Mouse (Mus musculus) forebrain, embryonic 12.5 days (tissue): ENCODE measurements around the gene Arhgef2. TPM values are rescaled to one million over a fixed set of nuclear protein-coding genes. Genes with fewer than 3 reads are reported as not detected.

Source experiments
- ATAC-seq: fragments of 200-750 bp; cut with Nextera tagmentation; 2 replicates; pipeline ENCODE4 v1.8.0; 2017; ENCODE audit warnings: moderate TSS enrichment; ENCODE audit not compliant: low FRiP score
- H3K27ac ChIP-seq: fragments of 300-500 bp; sonication (generic); 2 replicates; pipeline ENCODE4 v1.5.1; 2016; ENCODE audit warnings: mild to moderate bottlenecking
- H3K27me3 ChIP-seq: fragments of 300-500 bp; sonication (generic); 2 replicates; pipeline ENCODE4 v1.6.1; 2016; ENCODE audit warnings: mild to moderate bottlenecking
- H3K36me3 ChIP-seq: fragments of 300-500 bp; sonication (generic); replicated peaks from 2 replicates; pipeline ENCODE4 v1.6.1; 2016; ENCODE audit warnings: mild to moderate bottlenecking
- H3K4me1 ChIP-seq: fragments of 300-500 bp; sonication (generic); 2 replicates; pipeline ENCODE4 v1.6.1; 2016
- H3K4me2 ChIP-seq: fragments of 300-500 bp; sonication (generic); 2 replicates; pipeline ENCODE4 v1.6.1; 2016; ENCODE audit warnings: mild to moderate bottlenecking, moderate library complexity
- H3K4me3 ChIP-seq: fragments of 300-500 bp; sonication (generic); replicated peaks from 2 replicates; pipeline ENCODE4 v1.5.1; 2016; ENCODE audit warnings: mild to moderate bottlenecking
- H3K9ac ChIP-seq: fragments of 300-500 bp; sonication (generic); 2 replicates; pipeline ENCODE4 v1.6.1; 2016; ENCODE audit warnings: mild to moderate bottlenecking
- H3K9me3 ChIP-seq: fragments of 300-500 bp; sonication (generic); 2 replicates; pipeline ENCODE4 v1.6.1; 2016
- WGBS: fragments of 180-500 bp; shearing (Covaris S2); methylation state at CpG from one replicate; pipeline ENCODE4 v1.1.7; 2016; 5-methylcytosine and 5-hydroxymethylcytosine counted together
- polyA plus RNA-seq: library from polyadenylated mRNA; unstranded; fragments of >200 nt; fragmentation: Nextera tagmentation; extraction: Ambion mirVana; gene quantifications from 2 replicates; pipeline ENCODE4 v1.2.1, GENCODE M21; 2016

The Arhgef2 gene
- polyA plus RNA-seq, 1 experiment from 2014 or later, result 147 TPM

DNA sequence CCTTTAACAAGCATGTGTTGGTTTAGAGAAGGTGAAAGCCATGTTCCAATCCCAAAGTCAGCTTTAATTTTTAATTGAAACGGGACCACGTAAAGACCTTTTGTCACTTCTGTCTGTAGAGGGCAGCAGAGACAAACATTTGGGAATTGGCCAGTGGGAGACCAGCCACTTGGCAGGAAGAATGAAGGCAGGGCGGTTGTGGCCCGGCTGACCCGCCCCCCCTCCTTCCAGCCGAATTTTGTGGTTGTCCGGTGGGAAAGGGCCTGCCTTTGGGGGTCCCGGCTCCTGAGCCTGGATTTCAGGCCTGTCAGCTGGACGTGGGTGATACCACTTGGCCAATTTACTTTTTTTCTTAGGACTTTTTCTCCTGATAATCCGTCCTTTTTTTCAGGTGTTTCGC lies 71.6 kb downstream of the Arhgef2 start:
- H3K9ac ChIP-seq, result peak overlapping the region; percentile 48
- peak overlapping the region; percentile 52 for H3K4me2 ChIP-seq
- peak; percentile 63 for ATAC-seq
- H3K9me3 ChIP-seq, result no peaks in the 10 kb centered on the region
- WGBS, result 10% methylated on average over 11 of the region's 11 CpGs
- no peaks in the 10 kb centered on the region for H3K27me3 ChIP-seq
- no peaks in the 10 kb centered on the region for H3K4me1 ChIP-seq
- peak overlapping the region; percentile 26 for H3K4me3 ChIP-seq
- H3K27ac ChIP-seq, result no peak overlapping the region
- no peaks in the 10 kb centered on the region for H3K36me3 ChIP-seq

DNA sequence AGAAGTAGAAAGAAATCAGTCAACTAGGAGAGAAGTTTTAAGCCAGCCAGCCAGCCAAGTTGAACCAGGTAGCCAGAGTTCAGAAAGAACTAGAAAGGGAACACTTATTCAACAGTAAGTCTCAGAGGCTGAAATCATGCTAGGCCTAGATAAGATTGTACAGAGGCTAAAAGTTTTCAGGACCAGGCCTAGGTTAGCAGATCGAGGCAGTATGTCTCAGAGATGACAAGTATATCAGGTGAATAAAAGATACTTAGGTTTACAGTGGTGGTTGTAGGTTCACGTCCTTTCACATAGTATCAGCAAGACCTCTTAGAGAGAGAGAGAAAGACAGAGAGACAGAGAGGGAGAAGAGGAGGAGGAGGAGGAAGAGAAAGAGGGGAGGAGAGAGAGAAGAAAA lies 78.0 kb downstream of the Arhgef2 start:
- Histone ChIP-seq H3K27me3 (no peaks in the 10 kb centered on the region), H3K27ac (no peak overlapping the region), H3K4me3 (no peak overlapping the region), H3K4me2 (no peak overlapping the region), H3K36me3 (peaks cover 17% of the 10 kb centered on the region), H3K4me1 (peaks cover 16% of the 10 kb centered on the region), H3K9me3 (no peaks in the 10 kb centered on the region), H3K9ac (no peak overlapping the region)
- WGBS, result 90% methylated on average over 2 of the region's 2 CpGs
- ATAC-seq, result no peak

DNA sequence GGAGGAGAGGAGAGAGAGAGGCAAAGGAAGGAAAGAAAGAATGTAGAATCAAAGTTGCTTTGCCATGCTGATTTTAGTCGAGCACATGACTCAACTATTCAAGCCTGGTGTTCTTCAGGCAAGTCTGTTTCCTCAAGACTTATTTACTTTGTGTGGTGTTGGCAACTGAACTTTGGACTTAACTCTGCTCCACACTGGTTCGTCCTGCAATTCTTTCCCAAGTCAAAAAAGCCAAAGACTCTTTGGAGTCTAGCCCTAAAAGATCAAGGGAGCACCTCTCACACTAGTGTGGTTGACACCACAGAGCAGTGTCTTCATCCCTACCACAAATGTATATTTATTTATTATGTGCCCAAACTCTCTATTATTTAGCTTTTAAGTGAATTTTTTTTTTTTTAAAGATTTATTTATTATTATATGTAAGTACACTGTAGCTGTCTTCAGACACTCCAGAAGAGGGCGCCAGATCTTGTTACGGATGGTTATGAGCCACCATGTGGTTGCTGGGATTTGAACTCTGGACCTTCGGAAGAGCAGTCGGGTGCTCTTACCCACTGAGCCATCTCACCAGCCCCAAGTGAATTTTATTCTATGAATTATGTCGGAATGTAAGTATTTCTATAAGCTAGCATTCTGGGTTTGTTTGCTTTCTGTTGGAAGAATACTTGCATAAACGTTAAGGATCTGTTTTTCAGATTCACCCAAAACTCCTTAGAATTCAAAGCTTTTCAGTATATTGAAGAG lies 78.6 kb downstream of the Arhgef2 start:
- H3K9ac ChIP-seq, result peak overlapping the region; percentile 97; the same call in 1 of the 2 replicates
- H3K27ac ChIP-seq, result no peak overlapping the region
- no peaks in the 10 kb centered on the region for H3K9me3 ChIP-seq
- peaks cover 23% of the 10 kb centered on the region for H3K36me3 ChIP-seq
- H3K27me3 ChIP-seq, result no peaks in the 10 kb centered on the region
- H3K4me2 ChIP-seq, result peak overlapping the region; percentile 63
- H3K4me3 ChIP-seq, result peak overlapping the region; percentile 97
- 61% methylated on average over 8 of the region's 8 CpGs for WGBS
- H3K4me1 ChIP-seq, result peaks cover 16% of the 10 kb centered on the region
- ATAC-seq, result no peak

DNA sequence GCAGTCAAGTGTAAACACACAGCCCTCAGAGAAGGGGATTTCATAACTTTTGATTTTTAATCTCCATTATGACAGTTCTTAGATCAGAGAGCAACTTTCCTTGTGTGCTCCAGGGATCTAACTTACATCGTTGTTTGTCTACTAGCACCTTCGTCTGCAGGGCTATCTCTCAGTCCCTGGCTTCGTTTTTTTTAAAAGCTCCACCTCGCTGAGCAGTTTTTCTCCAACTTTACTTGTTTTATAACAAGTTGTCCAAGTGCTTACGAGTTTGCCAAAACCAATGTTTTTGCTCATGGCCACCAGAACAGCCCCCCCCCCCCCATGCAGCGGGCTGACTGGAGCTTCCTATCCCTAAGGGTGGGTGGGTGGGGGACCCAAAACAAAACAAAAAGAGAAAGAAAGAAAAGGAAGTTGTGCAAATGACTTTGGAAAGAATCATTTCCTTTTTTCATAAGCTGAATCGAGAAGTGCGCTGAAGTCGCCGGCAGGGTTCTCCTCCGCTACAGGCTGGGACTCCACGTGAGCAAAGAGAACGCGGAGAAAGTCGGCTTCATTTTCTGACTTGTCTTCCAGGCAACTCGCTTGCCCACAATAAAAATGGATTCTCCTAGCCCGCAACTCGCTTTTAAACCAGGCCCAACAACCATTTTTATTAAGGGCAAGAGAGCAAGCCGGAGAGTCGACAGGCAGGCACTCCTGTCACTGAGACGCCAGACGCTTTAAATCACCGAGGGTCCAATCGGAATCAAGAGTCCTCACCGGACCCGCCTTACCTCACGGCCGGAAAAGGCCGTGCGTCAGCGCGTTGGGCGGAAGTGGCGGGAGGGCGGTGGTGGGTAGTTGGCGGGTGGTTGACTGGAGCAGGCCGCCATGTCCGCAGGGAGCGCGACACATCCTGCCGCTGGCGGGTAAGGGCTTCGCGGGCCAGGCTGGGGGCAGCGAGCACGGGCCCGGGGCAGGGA lies 79.5 kb downstream of the Arhgef2 start, which contains the start of gene Khdc4:
Khdc4 (plus strand) TSS at position 824 of the 962 bp plus-strand sequence.
- H3K4me2 ChIP-seq, result peak within 1 kb of the TSS; percentile 91
- H3K36me3 ChIP-seq, result peaks cover 31% of the 10 kb centered on the region
- H3K4me3 ChIP-seq, result peak within 1 kb of the TSS; percentile 97
- H3K27me3 ChIP-seq, result no peaks in the 10 kb centered on the region
- H3K9ac ChIP-seq, result peak within 1 kb of the TSS; percentile 97
- 1% methylated on average over 47 of the region's 47 CpGs for WGBS
- no peaks in the 10 kb centered on the region for H3K9me3 ChIP-seq
- peak; percentile 99 for ATAC-seq
- peaks cover 16% of the 10 kb centered on the region for H3K4me1 ChIP-seq
- peak within 1 kb of the TSS; percentile 97 for H3K27ac ChIP-seq

DNA sequence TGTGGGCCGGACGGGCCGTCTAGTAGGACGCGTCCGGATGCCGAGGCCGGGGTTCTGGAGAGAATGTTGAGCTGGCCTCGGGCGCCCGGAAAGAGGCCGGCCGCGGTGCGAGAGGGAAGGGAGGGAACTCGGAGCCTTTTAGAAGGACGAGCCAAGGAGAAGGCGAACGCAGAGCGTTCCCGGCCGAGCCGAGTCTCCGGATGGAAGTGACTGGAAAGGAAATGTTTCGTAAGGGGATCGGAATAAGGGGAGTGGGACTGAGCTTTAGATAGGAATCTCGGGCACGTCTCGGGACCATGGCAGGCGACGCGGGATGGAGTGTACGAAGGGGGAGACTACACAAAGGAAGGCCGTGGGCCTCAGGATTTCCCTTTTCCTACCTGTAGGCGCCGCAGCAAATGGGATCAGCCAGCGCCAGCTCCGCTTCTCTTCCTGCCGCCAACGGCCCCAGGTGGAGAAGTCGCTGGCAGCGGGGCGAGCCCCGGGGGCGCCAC lies 80.2 kb downstream of the Arhgef2 start:
- Histone ChIP-seq H3K4me2 (peak overlapping the region; percentile 91), H3K4me1 (peaks cover 16% of the 10 kb centered on the region), H3K36me3 (peaks cover 39% of the 10 kb centered on the region), H3K4me3 (peak overlapping the region; percentile 97), H3K9me3 (no peaks in the 10 kb centered on the region), H3K27ac (peak overlapping the region; percentile 97), H3K27me3 (no peaks in the 10 kb centered on the region), H3K9ac (peak overlapping the region; percentile 97)
- WGBS, result under 1% methylated on average over 45 of the region's 45 CpGs
- peak; percentile 77 for ATAC-seq

DNA sequence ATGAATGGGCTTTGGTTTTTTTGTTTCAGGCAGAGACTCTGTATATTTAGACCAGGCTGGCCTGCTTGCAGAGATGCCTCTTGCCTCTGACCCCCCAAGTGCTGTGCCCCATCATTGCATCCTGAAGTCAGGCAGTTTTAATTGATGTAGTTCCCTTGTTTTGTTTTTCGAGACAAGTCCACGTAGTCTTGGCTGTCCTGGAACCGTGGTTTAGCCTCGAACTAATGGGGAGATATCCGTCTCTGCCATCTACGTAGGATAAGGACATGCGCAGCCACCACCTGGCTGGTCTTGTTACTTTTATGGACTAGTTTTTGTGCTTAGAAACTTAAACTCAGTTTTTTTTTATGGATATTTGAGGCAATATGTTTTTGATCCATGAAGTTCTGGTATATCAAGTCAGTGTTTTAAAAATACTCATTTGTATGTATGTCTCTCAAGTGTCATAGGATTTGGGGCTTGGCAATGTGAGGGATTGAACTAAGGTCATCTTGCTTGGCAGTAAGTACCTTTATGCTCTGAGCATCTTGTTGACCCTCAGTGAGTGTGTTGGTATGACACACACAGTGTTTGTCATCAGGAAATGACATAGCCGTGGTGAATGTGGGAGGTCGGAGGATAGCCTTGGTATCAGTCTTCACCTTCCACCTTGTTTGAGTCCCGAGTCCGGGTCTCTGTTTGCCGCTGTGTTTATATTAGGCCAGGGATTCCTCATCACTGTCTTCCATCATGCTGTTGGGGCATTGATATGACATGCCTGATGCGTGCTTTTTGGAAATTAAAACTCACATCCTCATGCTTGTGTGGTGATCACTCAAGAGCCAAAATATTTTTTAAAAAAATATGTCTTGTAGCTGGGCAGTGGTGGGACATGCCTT lies 81.2 kb downstream of the Arhgef2 start:
- peak overlapping the region; percentile 97 for H3K9ac ChIP-seq
- peaks cover 16% of the 10 kb centered on the region for H3K4me1 ChIP-seq
- H3K4me3 ChIP-seq, result peak overlapping the region; percentile 97
- H3K27me3 ChIP-seq, result no peaks in the 10 kb centered on the region
- peak overlapping the region; percentile 91 for H3K4me2 ChIP-seq
- 65% methylated on average over 13 of the region's 13 CpGs for WGBS
- no peak for ATAC-seq
- H3K27ac ChIP-seq, result peak overlapping the region; percentile 97
- H3K36me3 ChIP-seq, result peaks cover 48% of the 10 kb centered on the region
- no peaks in the 10 kb centered on the region for H3K9me3 ChIP-seq

DNA sequence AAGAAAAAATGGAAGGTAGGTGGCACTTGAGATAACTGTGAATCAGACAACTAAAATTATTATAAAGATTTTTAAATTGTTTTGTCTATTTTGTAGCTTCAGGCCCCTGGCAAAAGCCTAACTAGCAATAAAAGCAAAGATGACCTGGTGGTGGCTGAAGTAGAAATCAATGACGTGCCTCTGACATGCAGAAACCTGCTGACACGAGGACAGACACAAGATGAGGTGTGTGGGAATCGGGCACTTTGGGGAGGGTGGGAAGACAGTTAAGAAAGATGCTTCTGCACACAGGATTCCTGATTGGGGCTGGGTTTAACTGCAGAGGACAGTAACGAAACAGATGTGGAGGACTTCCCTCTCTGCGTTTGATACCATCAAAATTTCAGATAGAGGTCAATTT lies 83.3 kb downstream of the Arhgef2 start:
- peaks cover 66% of the 10 kb centered on the region for H3K36me3 ChIP-seq

DNA sequence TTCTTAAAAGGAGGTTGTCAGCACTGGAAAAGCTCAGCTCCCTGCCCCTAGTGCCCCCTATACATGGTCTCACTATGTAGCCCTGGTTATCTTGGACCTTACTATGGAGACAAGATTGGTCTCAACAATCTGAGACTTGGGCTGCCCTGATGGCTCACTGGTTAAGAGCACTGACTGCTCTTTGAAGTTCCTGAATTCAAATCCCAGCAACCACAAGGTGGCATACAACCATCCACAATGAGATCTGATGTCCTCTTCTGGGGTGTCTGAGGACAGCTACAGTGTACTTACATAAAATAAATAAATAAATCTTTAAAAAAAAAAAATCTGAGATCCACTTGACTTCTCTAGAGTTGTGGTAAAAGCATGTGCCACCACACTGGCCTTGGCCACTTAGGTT lies 89.8 kb downstream of the Arhgef2 start:
- Histone ChIP-seq H3K9me3 (no peaks in the 10 kb centered on the region), H3K9ac (no peak overlapping the region), H3K27me3 (no peaks in the 10 kb centered on the region), H3K4me2 (no peak overlapping the region), H3K36me3 (peaks cover 95% of the 10 kb centered on the region), H3K4me1 (no peaks in the 10 kb centered on the region), H3K27ac (no peak overlapping the region), H3K4me3 (no peak overlapping the region)
- ATAC-seq, result no peak

More for the DNA sequence above, 83.3 kb downstream of the Arhgef2 start:
- H3K9me3 ChIP-seq, result no peaks in the 10 kb centered on the region
- no peak overlapping the region for H3K9ac ChIP-seq
- H3K4me3 ChIP-seq, result no peak overlapping the region
- H3K27me3 ChIP-seq, result no peaks in the 10 kb centered on the region
- no peak overlapping the region for H3K4me2 ChIP-seq
- H3K27ac ChIP-seq, result no peak overlapping the region
- 92% methylated on average over 5 of the region's 5 CpGs for WGBS
- peaks cover 16% of the 10 kb centered on the region for H3K4me1 ChIP-seq
- ATAC-seq, result no peak

Other genes with a start within 250 kb of the Arhgef2 start
- gene Paqr6, start 241.4 kb upstream of the Arhgef2 start, polyA plus RNA-seq, result 1.0 and 1.6 TPM in 2 replicates
- gene Bglap3, start 233.2 kb upstream of the Arhgef2 start, polyA plus RNA-seq, result 0.18 TPM in 1 of 2 replicates, not detected in the other
- not detected in 2 replicates for gene Bglap2, start 227.3 kb upstream of the Arhgef2 start, polyA plus RNA-seq
- gene Bglap, start 221.5 kb upstream of the Arhgef2 start, polyA plus RNA-seq, result not detected in 2 replicates
- 119 and 120 TPM in 2 replicates for gene Pmf1, start 195.6 kb upstream of the Arhgef2 start, polyA plus RNA-seq
- 22.7 and 24.9 TPM in 2 replicates for gene Slc25a44, start 180.8 kb upstream of the Arhgef2 start, polyA plus RNA-seq
- gene Sema4a, start 144.8 kb upstream of the Arhgef2 start, polyA plus RNA-seq, result 15.3 and 16.0 TPM in 2 replicates
- gene Lmna, start 96.0 kb upstream of the Arhgef2 start, polyA plus RNA-seq, result 23.2 and 25.8 TPM in 2 replicates
- gene Mex3a, start 73.6 kb upstream of the Arhgef2 start, polyA plus RNA-seq, result 51.0 and 53.2 TPM in 2 replicates
- gene Rab25, start 57.7 kb upstream of the Arhgef2 start, polyA plus RNA-seq, result 0.82 and 1.2 TPM in 2 replicates
- 137 and 138 TPM in 2 replicates for gene Lamtor2, start 52.9 kb upstream of the Arhgef2 start, polyA plus RNA-seq
- 64.1 and 64.4 TPM in 2 replicates for gene Ubqln4, start 52.2 kb upstream of the Arhgef2 start, polyA plus RNA-seq
- gene Ssr2, start 30.1 kb upstream of the Arhgef2 start, polyA plus RNA-seq, result 118 and 135 TPM in 2 replicates
- not detected in 2 replicates for gene Rxfp4, start 47.2 kb downstream of the Arhgef2 start, polyA plus RNA-seq
- gene Khdc4, start 79.8 kb downstream of the Arhgef2 start, polyA plus RNA-seq, result 117 and 118 TPM in 2 replicates
- 38.2 and 40.9 TPM in 2 replicates for gene Rit1, start 110.9 kb downstream of the Arhgef2 start, polyA plus RNA-seq
- gene Syt11, start 169.2 kb downstream of the Arhgef2 start, polyA plus RNA-seq, result 200 and 213 TPM in 2 replicates
- 20.8 and 21.4 TPM in 2 replicates for gene Gon4l, start 229.3 kb downstream of the Arhgef2 start, polyA plus RNA-seq